Mouse (Mus musculus) lung, postnatal 0 days (tissue): ENCODE data around the gene Ppp2r2d.

Experiments used
- CTCF ChIP-seq: IDR thresholded peaks from 2 replicates; pipeline ENCODE4 v1.5.1; 2016; ENCODE audit warnings: antibody characterized with exemption, mild to moderate bottlenecking
- EP300 ChIP-seq: IDR thresholded peaks from 2 replicates; pipeline ENCODE4 v1.6.1; 2016; ENCODE audit warnings: antibody characterized with exemption, mild to moderate bottlenecking, control low read depth

DNA sequence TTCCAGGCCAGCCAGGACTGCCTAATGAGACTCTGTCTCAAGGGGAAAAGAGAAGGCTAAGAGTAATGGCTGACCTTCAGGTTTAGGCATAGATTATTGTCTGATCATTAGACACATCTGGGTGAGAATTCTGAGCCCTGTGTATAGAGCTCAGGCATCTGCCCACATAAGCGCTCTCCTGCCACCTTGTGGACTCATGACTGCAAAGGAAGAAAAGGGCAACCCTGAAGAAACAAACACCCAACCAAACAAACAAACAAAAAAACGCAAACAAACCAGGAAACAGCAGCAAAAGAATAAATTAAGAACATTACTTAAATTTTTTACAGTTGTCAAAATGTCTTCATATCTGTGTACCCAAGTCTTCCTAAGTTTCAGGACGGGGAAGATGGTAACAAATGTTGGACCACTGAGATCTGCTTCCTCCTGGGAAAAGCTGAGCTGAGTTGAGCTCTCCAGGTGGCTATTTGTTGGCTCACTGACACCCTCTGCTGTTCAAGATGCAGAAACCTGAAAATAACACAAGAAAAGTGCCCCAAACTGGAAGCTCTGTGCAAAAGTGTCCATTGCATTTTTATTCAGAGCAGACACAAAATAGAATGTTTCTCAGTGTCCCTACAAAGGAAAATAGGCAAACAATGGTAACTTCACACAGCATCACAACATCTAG, 78.0 kb downstream of the Ppp2r2d start:
- no peak for TF ChIP-seq EP300
- TF ChIP-seq CTCF: peak; percentile 63
